Mouse (Mus musculus) lung, postnatal 0 days (tissue): Measurements from ENCODE around the gene Ptgis. TPM values are rescaled to one million over a fixed set of nuclear protein-coding genes. Genes with fewer than 3 reads are reported as not detected.

Experiments used
- ATAC-seq: fragments of 200-750 bp; cut with Nextera tagmentation; 2 replicates; pipeline ENCODE4 v1.8.0; 2017; ENCODE audit warnings: moderate library complexity
- DNase-seq: peaks from one replicate; pipeline ENCODE4 v3.0.0-alpha.2; 2016; ENCODE audit warnings: low spot score
- H3K27ac ChIP-seq: fragments of 300-500 bp; sonication (generic); 2 replicates; pipeline ENCODE4 v1.5.1; 2014; ENCODE audit warnings: antibody characterized with exemption, mild to moderate bottlenecking, low read length, mixed read lengths
- H3K27me3 ChIP-seq: fragments of 300-500 bp; sonication (generic); replicated peaks from 2 replicates; pipeline ENCODE4 v1.6.1; 2014; ENCODE audit warnings: low read length, mixed read lengths; ENCODE audit not compliant: insufficient read depth
- H3K36me3 ChIP-seq: fragments of 300-500 bp; sonication (generic); 2 replicates; pipeline ENCODE4 v1.6.1; 2014; ENCODE audit warnings: low read length, mixed read lengths; ENCODE audit not compliant: insufficient read depth
- H3K4me1 ChIP-seq: fragments of 300-500 bp; sonication (generic); 2 replicates; pipeline ENCODE4 v1.6.1; 2014; ENCODE audit warnings: antibody characterized with exemption, low read depth, low read length, mixed read lengths; ENCODE audit not compliant: insufficient read depth
- H3K4me2 ChIP-seq: fragments of 300-500 bp; sonication (generic); replicated peaks from 2 replicates; pipeline ENCODE4 v1.6.1; 2014; ENCODE audit warnings: low read depth, mild to moderate bottlenecking, low read length, moderate library complexity, mixed read lengths
- H3K4me3 ChIP-seq: fragments of 300-500 bp; sonication (generic); 2 replicates; pipeline ENCODE4 v1.5.1; 2014; ENCODE audit warnings: low read depth, low read length
- H3K9ac ChIP-seq: fragments of 300-500 bp; sonication (generic); replicated peaks from 2 replicates; pipeline ENCODE4 v1.6.1; 2014; ENCODE audit warnings: low read depth, mild to moderate bottlenecking
- H3K9me3 ChIP-seq: fragments of 300-500 bp; sonication (generic); 2 replicates; pipeline ENCODE4 v1.6.1; 2016; ENCODE audit warnings: low read length, mixed read lengths
- CTCF ChIP-seq: IDR thresholded peaks from 2 replicates; pipeline ENCODE4 v1.5.1; 2016; ENCODE audit warnings: antibody characterized with exemption, mild to moderate bottlenecking
- EP300 ChIP-seq: IDR thresholded peaks from 2 replicates; pipeline ENCODE4 v1.6.1; 2016; ENCODE audit warnings: antibody characterized with exemption, mild to moderate bottlenecking, control low read depth
- WGBS: fragments of 180-500 bp; shearing (Covaris S2); extraction: QIAGEN DNeasy Blood & Tissue Kit; methylation state at CpG from one replicate; pipeline ENCODE4 v1.1.7; 2014; 5-methylcytosine and 5-hydroxymethylcytosine counted together
- polyA plus RNA-seq: library from polyadenylated mRNA; unstranded; fragments of >200 nt; fragmentation: Nextera tagmentation; extraction: Ambion mirVana; gene quantifications from 2 replicates; pipeline ENCODE4 v1.2.1, GENCODE M21; 2015

The Ptgis gene
- polyA plus RNA-seq, 1 experiment from 2014 or later: 37.9 TPM

GRCm38 (mm10) chr2:167142282-167142681 lies 98.1 kb downstream of the Ptgis start:
- Histone ChIP-seq H3K4me2 (no peak overlapping the region), H3K4me3 (no peak overlapping the region), H3K9me3 (no peaks in the 10 kb centered on the region), H3K27me3 (no peaks in the 10 kb centered on the region), H3K27ac (no peak overlapping the region), H3K4me1 (no peaks in the 10 kb centered on the region), H3K36me3 (no peaks in the 10 kb centered on the region), H3K9ac (no peak overlapping the region)
- no peak for ATAC-seq
- TF ChIP-seq CTCF (no peak), EP300 (no peak)
- WGBS: 90% methylated on average over 3 of the region's 3 CpGs
- no peak for DNase-seq

DNA sequence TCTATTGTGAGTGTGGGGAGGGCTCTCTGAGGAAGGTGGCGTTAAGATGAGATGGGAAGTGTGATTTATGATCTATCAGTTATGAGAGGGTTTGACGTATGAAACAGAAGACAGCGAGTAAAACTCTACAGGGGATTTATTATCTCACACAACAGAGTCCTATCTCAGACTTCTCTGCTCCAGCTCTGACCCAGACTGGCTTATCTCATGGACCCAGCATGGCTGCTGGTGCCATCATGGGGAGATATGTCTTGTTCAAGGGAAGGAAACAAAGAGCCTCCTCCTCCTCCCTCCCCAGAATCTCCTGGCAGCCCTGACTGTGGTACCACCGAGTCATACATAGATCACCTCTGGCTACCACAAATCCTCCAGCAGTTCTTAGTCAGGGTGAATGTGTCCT lies 98.6 kb downstream of the Ptgis start:
- no peak overlapping the region for H3K4me3 ChIP-seq
- 78% methylated on average over 4 of the region's 4 CpGs for WGBS

More for the DNA sequence above, 98.6 kb downstream of the Ptgis start:
- Histone ChIP-seq H3K27ac (no peak overlapping the region), H3K36me3 (no peaks in the 10 kb centered on the region), H3K9me3 (no peaks in the 10 kb centered on the region), H3K4me2 (no peak overlapping the region), H3K4me1 (no peaks in the 10 kb centered on the region), H3K27me3 (no peaks in the 10 kb centered on the region), H3K9ac (no peak overlapping the region)
- no peak for TF ChIP-seq CTCF
- TF ChIP-seq EP300: no peak
- ATAC-seq (no peak), DNase-seq (no peak)

Other genes with a start within 250 kb of the Ptgis start
- 48.3 and 55.0 TPM in 2 replicates for gene Stau1, start 244.3 kb downstream of the Ptgis start, polyA plus RNA-seq
- gene Ddx27, start 225.4 kb downstream of the Ptgis start, polyA plus RNA-seq: 21.8 and 21.9 TPM in 2 replicates
- 9.8 and 9.9 TPM in 2 replicates for gene Znfx1, start 177.6 kb downstream of the Ptgis start, polyA plus RNA-seq
- 0.76 and 1.1 TPM in 2 replicates for gene Kcnb1, start 50.4 kb downstream of the Ptgis start, polyA plus RNA-seq
- gene B4galt5, start 108.6 kb upstream of the Ptgis start, polyA plus RNA-seq: 10.3 and 12.2 TPM in 2 replicates
- 9.2 and 9.8 TPM in 2 replicates for gene Slc9a8, start 181.1 kb upstream of the Ptgis start, polyA plus RNA-seq